ENCODE assay signal across 9 mouse cellular contexts in the genomic region with DNA sequence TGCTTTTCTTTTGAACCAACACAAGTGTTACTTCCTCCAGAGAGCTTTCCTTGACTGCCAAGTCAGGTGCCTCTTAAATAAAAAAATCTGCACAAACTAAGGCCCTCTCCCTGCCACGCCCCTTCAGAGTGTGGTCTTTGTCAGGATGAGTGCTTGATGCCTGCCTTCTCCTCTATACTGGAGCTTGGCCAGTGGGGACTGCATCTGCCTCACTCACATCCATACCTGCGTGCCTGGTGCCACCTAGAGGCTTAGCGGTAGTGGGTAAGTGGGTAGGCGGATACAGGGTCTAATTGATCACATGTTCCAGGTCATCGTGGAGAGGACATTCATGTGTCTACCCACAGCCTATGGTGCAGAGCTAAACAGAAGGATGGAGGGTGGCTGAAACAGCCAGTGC. TPM values are rescaled to one million over a fixed set of nuclear protein-coding genes. Genes with fewer than 3 reads are reported as not detected.
DNase-seq lines count a peak whose midpoint lies in the region; ATAC-seq and TF ChIP-seq lines count a peak whose summit lies in the region.
"Had no signal": no experiment of that assay in that cellular context is flagged by ENCODE, and none has a peak within 500 bp of the region (broad histone marks: within the 10 kb centered on the region; RNA-seq: fewer than 3 reads in every experiment).

No protein-coding gene starts in this region.

- H3K36me3 ChIP-seq in midbrain, postnatal 0 days (ENCODE audit: insufficient read depth, low read length): no peaks in the 10 kb centered on the region
- H3K36me3 ChIP-seq in midbrain, embryonic 11.5 days (ENCODE audit: control insufficient read depth, insufficient read depth, low read length): no peaks in the 10 kb centered on the region
- H3K36me3 ChIP-seq in liver, embryonic 12.5 days: no peaks in the 10 kb centered on the region
- H3K36me3 ChIP-seq: midbrain, embryonic 12.5 days had no signal

- no peak for DNase-seq in cerebellum, adult 2 months
- no peak for DNase-seq in cerebellum, adult 9-10 months
- DNase-seq in midbrain, postnatal 0 days (ENCODE audit: low spot score): no peak
- no peak for DNase-seq in midbrain, embryonic 11.5 days (ENCODE audit: low spot score, missing footprints)
- DNase-seq in thymus, postnatal 0 days (ENCODE audit: low spot score): peak; percentile 44
- no peak for DNase-seq in gastrocnemius, adult 8-10 months (ENCODE audit: low spot score in 2 of 2)

- no peaks in the 10 kb centered on the region for H3K4me1 ChIP-seq in cerebellum, adult 2 months (ENCODE audit: control insufficient read depth, insufficient read depth, low read length)
- no peaks in the 10 kb centered on the region for H3K4me1 ChIP-seq in midbrain, postnatal 0 days (ENCODE audit: insufficient read depth, low read length)
- no peaks in the 10 kb centered on the region for H3K4me1 ChIP-seq in midbrain, embryonic 11.5 days (ENCODE audit: control insufficient read depth, insufficient read depth, low read length)
- no peaks in the 10 kb centered on the region for H3K4me1 ChIP-seq in liver, embryonic 12.5 days
- H3K4me1 ChIP-seq: midbrain, embryonic 12.5 days had no signal

- no peak overlapping the region for H3K4me2 ChIP-seq in midbrain, postnatal 0 days (ENCODE audit: low read depth, low read length, poor library complexity, severe bottlenecking)
- no peak overlapping the region for H3K4me2 ChIP-seq in midbrain, embryonic 11.5 days
- no peak overlapping the region for H3K4me2 ChIP-seq in liver, embryonic 12.5 days
- H3K4me2 ChIP-seq: midbrain, embryonic 12.5 days had no signal

- no peaks in the 10 kb centered on the region for H3K9me3 ChIP-seq in midbrain, postnatal 0 days (ENCODE audit: low read length)
- H3K9me3 ChIP-seq in midbrain, embryonic 11.5 days (ENCODE audit: control insufficient read depth, low read length): no peaks in the 10 kb centered on the region
- no peaks in the 10 kb centered on the region for H3K9me3 ChIP-seq in liver, embryonic 12.5 days (replicated peaks)
- H3K9me3 ChIP-seq: midbrain, embryonic 12.5 days had no signal

- TF ChIP-seq CTCF in cerebellum, adult 2 months (IDR thresholded peaks at IDR 0.05; ENCODE audit: borderline replicate concordance, insufficient read depth, low read depth, low read length): peak; percentile 39
- TF ChIP-seq CTCF in midbrain, postnatal 0 days (IDR thresholded peaks at IDR 0.05): peak; percentile 37

- H3K4me3 ChIP-seq in cerebellum, adult 2 months (replicated peaks; ENCODE audit: insufficient read depth, low read depth, low read length): no peak overlapping the region
- no peak overlapping the region for H3K4me3 ChIP-seq in midbrain, postnatal 0 days (ENCODE audit: low read depth, low read length)
- no peak overlapping the region for H3K4me3 ChIP-seq in midbrain, embryonic 11.5 days (ENCODE audit: low read depth, low read length)
- no peak overlapping the region for H3K4me3 ChIP-seq in liver, embryonic 12.5 days
- H3K4me3 ChIP-seq: midbrain, embryonic 12.5 days had no signal

- no peak for TF ChIP-seq POLR2A in cerebellum, adult 2 months (IDR thresholded peaks at IDR 0.05; ENCODE audit: borderline replicate concordance, insufficient read depth, low read length)

- no peak overlapping the region for H3K9ac ChIP-seq in midbrain, postnatal 0 days (replicated peaks; ENCODE audit: low read length, poor library complexity, severe bottlenecking)
- H3K9ac ChIP-seq in midbrain, embryonic 11.5 days (ENCODE audit: low read length): no peak overlapping the region
- H3K9ac ChIP-seq in liver, embryonic 12.5 days: no peak overlapping the region
- H3K9ac ChIP-seq: midbrain, embryonic 12.5 days had no signal

- WGBS in cerebellum, adult 2 months: 64% methylated on average over 5 of the region's 5 CpGs
- 56% methylated on average over 5 of the region's 5 CpGs for WGBS in midbrain, postnatal 0 days
- 65% methylated on average over 5 of the region's 5 CpGs for WGBS in midbrain, embryonic 11.5 days
- 43% methylated on average over 5 of the region's 5 CpGs for WGBS in liver, embryonic 12.5 days (ENCODE audit: insufficient replicate concordance)

- no peaks in the 10 kb centered on the region for H3K27me3 ChIP-seq in cerebellum, adult 2 months (ENCODE audit: control insufficient read depth, insufficient read depth, low read length)
- no peaks in the 10 kb centered on the region for H3K27me3 ChIP-seq in midbrain, postnatal 0 days (ENCODE audit: insufficient read depth, low read length)
- no peaks in the 10 kb centered on the region for H3K27me3 ChIP-seq in midbrain, embryonic 11.5 days (ENCODE audit: control insufficient read depth, insufficient read depth, low read length)
- H3K27me3 ChIP-seq in liver, embryonic 12.5 days (replicated peaks): no peaks in the 10 kb centered on the region
- H3K27me3 ChIP-seq: midbrain, embryonic 12.5 days had no signal

- no peak overlapping the region for H3K27ac ChIP-seq in cerebellum, adult 2 months (ENCODE audit: insufficient read depth, low read length)
- no peak overlapping the region for H3K27ac ChIP-seq in midbrain, postnatal 0 days (ENCODE audit: low read depth, low read length)
- H3K27ac ChIP-seq in midbrain, embryonic 11.5 days (ENCODE audit: low read depth, low read length): no peak overlapping the region
- H3K27ac ChIP-seq in liver, embryonic 12.5 days: no peak overlapping the region
- H3K27ac ChIP-seq: midbrain, embryonic 12.5 days had no signal

- ATAC-seq in midbrain, postnatal 0 days (ENCODE audit: low FRiP score): no peak
- no peak for ATAC-seq in midbrain, embryonic 11.5 days (ENCODE audit: low FRiP score)
- peak; percentile 60; the same call in 1 of the 2 replicates for ATAC-seq in liver, embryonic 12.5 days
- ATAC-seq in granulocyte monocyte progenitor cell, adult 5-6 weeks (replicated peaks; ENCODE audit: poor library complexity, severe bottlenecking): no peak

RNA-seq across cellular contexts. Expression of a gene that starts 15.4 kb away (rescaled TPM):
- 0.23 and 0.29 TPM in 2 replicates for polyA plus RNA-seq in cerebellum, adult 2 months (2012; rRNA removed)
- 0.24 TPM in 1 of 2 replicates, not detected in the other for total RNA-seq in midbrain, postnatal 0 days (2014; rRNA removed)
- not detected in 2 replicates for polyA plus RNA-seq in midbrain, postnatal 0 days (2015; fragmentation: Nextera tagmentation; extraction: Ambion mirVana)
- 0.12 TPM in 1 of 2 replicates, not detected in the other for polyA plus RNA-seq in midbrain, embryonic 11.5 days (2014; fragmentation: Nextera tagmentation; extraction: Ambion mirVana)
- polyA plus RNA-seq in liver, embryonic 12.5 days (2016; fragmentation: Nextera tagmentation; extraction: Ambion mirVana): 0.10 and 0.16 TPM in 2 replicates
- polyA plus RNA-seq in thymus, postnatal 0 days (2015; fragmentation: Nextera tagmentation; extraction: Ambion mirVana): 0.57 and 0.85 TPM in 2 replicates
- under 1 TPM in 2 of 4 experiments, not detected in 2; 0.13 TPM for total RNA-seq in gastrocnemius, adult 8-10 months (2022)
- not detected in 2 replicates for total RNA-seq in granulocyte monocyte progenitor cell, adult 5-6 weeks (2014; fragmentation: Nextera tagmentation)
- not detected in 2 replicates for total RNA-seq in granulocyte monocyte progenitor cell, adult 5-6 weeks (2017)
- polyA plus RNA-seq: midbrain, embryonic 12.5 days had no signal

RNA-seq across cellular contexts. Expression of a gene that starts 54.0 kb away (rescaled TPM):
- 19.6 and 22.8 TPM in 2 replicates for polyA plus RNA-seq in cerebellum, adult 2 months (2012; rRNA removed)
- total RNA-seq in midbrain, postnatal 0 days (2014; rRNA removed): 91.8 and 112 TPM in 2 replicates
- 346 and 372 TPM in 2 replicates for polyA plus RNA-seq in midbrain, postnatal 0 days (2015; fragmentation: Nextera tagmentation; extraction: Ambion mirVana)
- polyA plus RNA-seq in midbrain, embryonic 11.5 days (2014; fragmentation: Nextera tagmentation; extraction: Ambion mirVana): 394 and 463 TPM in 2 replicates
- 199 and 200 TPM in 2 replicates for polyA plus RNA-seq in liver, embryonic 12.5 days (2016; fragmentation: Nextera tagmentation; extraction: Ambion mirVana)
- polyA plus RNA-seq in thymus, postnatal 0 days (2015; fragmentation: Nextera tagmentation; extraction: Ambion mirVana): 281 and 293 TPM in 2 replicates
- 10 to 100 TPM; 31.9 to 41.1 (median 32.4) TPM for total RNA-seq in gastrocnemius, adult 8-10 months (2022)
- 84.8 and 88.9 TPM in 2 replicates for total RNA-seq in granulocyte monocyte progenitor cell, adult 5-6 weeks (2014; fragmentation: Nextera tagmentation)
- total RNA-seq in granulocyte monocyte progenitor cell, adult 5-6 weeks (2017): 218 and 268 TPM in 2 replicates
